Comparison of ENCODE assay signal across 8 mouse cellular contexts in the genomic region with DNA sequence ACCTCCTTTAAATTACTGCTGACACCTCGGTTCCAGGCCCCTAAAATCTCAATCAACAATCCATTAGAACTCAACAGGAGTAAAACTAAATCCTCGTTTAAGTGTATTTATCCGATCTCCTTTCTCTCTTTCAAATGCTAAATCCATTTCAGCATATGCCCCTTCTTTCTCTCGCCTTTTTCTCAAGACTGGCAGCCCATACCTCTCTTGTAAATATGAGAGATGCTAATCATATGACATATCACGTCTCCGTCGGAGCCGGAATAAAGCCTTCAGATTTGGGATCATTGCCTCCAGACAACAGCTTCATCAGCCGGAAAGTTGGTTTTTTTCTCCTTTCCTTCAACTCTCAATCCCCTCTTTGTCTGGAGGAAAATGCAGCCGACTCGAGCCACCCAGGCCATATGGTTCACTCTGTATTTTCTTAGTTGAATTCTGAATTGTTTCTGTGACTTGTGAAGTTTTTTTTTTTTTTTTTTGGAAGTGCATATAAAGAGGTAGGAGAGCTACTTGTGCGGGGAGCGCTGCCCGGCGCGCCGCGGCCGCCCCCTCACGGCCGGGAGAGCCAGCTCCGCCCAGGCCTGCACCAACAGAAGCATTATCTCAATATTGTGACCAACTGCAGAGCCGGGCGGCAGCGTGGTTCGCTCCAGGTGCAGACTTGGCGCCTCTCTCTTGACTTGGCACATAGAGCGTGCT. TPM values are rescaled to one million over a fixed set of nuclear protein-coding genes. Genes with fewer than 3 reads are reported as not detected.
DNase-seq lines count a peak whose midpoint lies in the region; ATAC-seq and TF ChIP-seq lines count a peak whose summit lies in the region.

No protein-coding gene starts in this region.

- peak overlapping the region; percentile 56 for H3K4me2 ChIP-seq in kidney, embryonic 14.5 days (replicated peaks; ENCODE audit: low read depth, low read length)
- H3K4me2 ChIP-seq in midbrain, embryonic 15.5 days = peak overlapping the region; percentile 61

- ATAC-seq in kidney, embryonic 14.5 days (ENCODE audit: low FRiP score, low TSS enrichment) = no peak
- peak; percentile 52 for ATAC-seq in midbrain, embryonic 15.5 days (replicated peaks)

- no peaks in the 10 kb centered on the region for H3K9me3 ChIP-seq in kidney, embryonic 14.5 days (ENCODE audit: control insufficient read depth, low read length)
- no peaks in the 10 kb centered on the region for H3K9me3 ChIP-seq in midbrain, embryonic 15.5 days

- H3K9ac ChIP-seq in kidney, embryonic 14.5 days (ENCODE audit: low read depth, low read length) = 0 out of 2 replicates have a peak overlapping the region, but pooled peaks have one; percentile 28
- no peak overlapping the region; the same call in 1 of the 2 replicates for H3K9ac ChIP-seq in midbrain, embryonic 15.5 days

- H3K27me3 ChIP-seq in kidney, embryonic 14.5 days (ENCODE audit: control insufficient read depth, insufficient read depth, low read length) = peaks cover 61% of the 10 kb centered on the region
- H3K27me3 ChIP-seq in midbrain, embryonic 15.5 days (replicated peaks) = peaks cover 61% of the 10 kb centered on the region

- TF ChIP-seq POLR2A in embryonic fibroblast, embryonic 13.5 days (IDR thresholded peaks at IDR 0.05; ENCODE audit: low read depth, low read length) = no peak

- no peak overlapping the region for H3K27ac ChIP-seq in embryonic fibroblast, embryonic 13.5 days (ENCODE audit: insufficient read depth, low read length)
- no peak overlapping the region for H3K27ac ChIP-seq in kidney, embryonic 14.5 days (ENCODE audit: low read depth, low read length)
- no peak overlapping the region for H3K27ac ChIP-seq in midbrain, embryonic 15.5 days

- peak; percentile 20 for DNase-seq in ovary, postnatal 36 days (ENCODE audit: low spot score)
- no peak for DNase-seq in ovary, postnatal 14 days (ENCODE audit: low spot score)
- DNase-seq in thymus, postnatal 0 days (ENCODE audit: low spot score) = no peak
- DNase-seq in gastrocnemius, adult 18-20 months (ENCODE audit: low spot score) = no peak
- no peak for DNase-seq in urinary bladder, postnatal 10 days (ENCODE audit: low spot score)

- H3K4me3 ChIP-seq in embryonic fibroblast, embryonic 13.5 days (ENCODE audit: insufficient read depth, low read length) = peak overlapping the region; percentile 19
- peak overlapping the region; percentile 34 for H3K4me3 ChIP-seq in kidney, embryonic 14.5 days (ENCODE audit: low read length)
- H3K4me3 ChIP-seq in midbrain, embryonic 15.5 days = peak overlapping the region; percentile 39

- no peaks in the 10 kb centered on the region for H3K36me3 ChIP-seq in kidney, embryonic 14.5 days (ENCODE audit: control insufficient read depth, insufficient read depth, low read length)
- no peaks in the 10 kb centered on the region for H3K36me3 ChIP-seq in midbrain, embryonic 15.5 days (replicated peaks)

- no peak for TF ChIP-seq CTCF in embryonic fibroblast, embryonic 13.5 days (IDR thresholded peaks at IDR 0.05; ENCODE audit: borderline replicate concordance, insufficient read depth, low read length)

- H3K4me1 ChIP-seq in embryonic fibroblast, embryonic 13.5 days (ENCODE audit: control insufficient read depth, insufficient read depth, low read length) = no peaks in the 10 kb centered on the region
- no peaks in the 10 kb centered on the region; the same call in 1 of the 2 replicates for H3K4me1 ChIP-seq in kidney, embryonic 14.5 days (ENCODE audit: control insufficient read depth, insufficient read depth, low read length)
- H3K4me1 ChIP-seq in midbrain, embryonic 15.5 days = peaks cover 27% of the 10 kb centered on the region; the same call in 1 of the 2 replicates

- WGBS in kidney, embryonic 14.5 days = under 1% methylated on average over 28 of the region's 28 CpGs
- under 1% methylated on average over 28 of the region's 28 CpGs for WGBS in midbrain, embryonic 15.5 days

RNA-seq across cellular contexts. Expression of gene Neurog2, which starts 7.1 kb away (rescaled TPM):
- not detected in 2 replicates for polyA plus RNA-seq in embryonic fibroblast, embryonic 13.5 days (2011; ENCODE audit: insufficient read length, low read depth, missing spikeins)
- polyA plus RNA-seq in kidney, embryonic 14.5 days (2014; fragmentation: Nextera tagmentation; extraction: Ambion mirVana) = not detected in 2 replicates
- polyA plus RNA-seq in midbrain, embryonic 15.5 days (2015; fragmentation: Nextera tagmentation; extraction: Ambion mirVana) = 15.1 and 16.5 TPM in 2 replicates
- not detected in 2 replicates for polyA plus RNA-seq in thymus, postnatal 0 days (2015; fragmentation: Nextera tagmentation; extraction: Ambion mirVana)
- not detected for total RNA-seq in gastrocnemius, adult 18-20 months (2021)

Comparison
In these comparisons a context has a peak if more than half of its experiments do, and no peak if none do; other contexts are left out.
1. RNA of gene Neurog2, which starts 7.1 kb away (polyA plus RNA-seq): 15.1 to 16.5 TPM in midbrain, embryonic 15.5 days; not detected in embryonic fibroblast, embryonic 13.5 days, not detected in kidney, embryonic 14.5 days and not detected in thymus, postnatal 0 days; every median in the first group is over 10 times any median in the second.
2. Peak in every context shown above with its lines, with median percentiles within 50 percentile points of each other: H3K4me3 ChIP-seq.